Mouse (Mus musculus): ENCODE measurements at regions not wholly inside any gene's neighbourhood (a gene's known extent, or its start where the extent isn't known, plus 50 kb on each side); places are given as distances from the start of the nearest gene placed in this dataset.

- TF ChIP-seq CTCF (conservative IDR thresholded peaks at IDR 0.05; ENCODE audit: insufficient read depth, insufficient read length, low read depth, low read length) = no peak
- TF ChIP-seq POLR2A (IDR thresholded peaks at IDR 0.05; ENCODE audit: low read depth, low read length) = no peak
These were observed 171.3 kb upstream of the Slc24a2 start for GRCm38 (mm10) chr4:87401316-87402172.
